Mouse (Mus musculus): ENCODE data around the gene Dis3l2.

The Dis3l2 gene

DNA sequence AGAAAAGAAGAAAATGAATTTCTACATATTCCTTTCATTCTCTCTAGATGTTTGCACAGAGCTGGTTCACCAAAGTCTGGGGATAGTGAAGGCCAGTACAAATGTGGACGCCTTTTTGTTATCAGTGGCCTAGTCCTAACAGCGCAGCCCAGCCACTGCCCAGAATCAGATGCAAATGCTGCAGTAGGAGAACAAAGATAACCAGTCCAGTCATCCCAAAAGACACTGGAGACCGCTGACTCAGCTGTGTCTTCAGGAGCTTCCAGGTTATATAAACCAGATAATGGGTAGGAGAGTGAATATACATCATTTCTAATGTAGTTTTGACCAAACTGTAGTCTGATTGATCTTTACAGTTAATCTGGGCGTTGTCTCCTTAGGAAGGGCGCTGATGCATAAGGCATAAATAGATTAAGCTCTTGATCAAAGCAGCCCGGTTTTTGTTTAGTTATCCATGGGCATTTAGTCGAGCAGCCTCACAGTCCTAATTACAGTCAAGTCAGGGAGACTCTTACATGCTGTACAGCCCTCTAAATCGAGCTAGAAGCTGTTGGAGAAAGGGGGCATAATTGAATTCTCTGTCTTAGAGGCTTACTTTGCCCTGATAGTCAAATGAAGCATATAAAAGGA, 212.9 kb downstream of the Dis3l2 start:
- DNase-seq (ENCODE audit: low read depth, low spot score): no peak

DNA sequence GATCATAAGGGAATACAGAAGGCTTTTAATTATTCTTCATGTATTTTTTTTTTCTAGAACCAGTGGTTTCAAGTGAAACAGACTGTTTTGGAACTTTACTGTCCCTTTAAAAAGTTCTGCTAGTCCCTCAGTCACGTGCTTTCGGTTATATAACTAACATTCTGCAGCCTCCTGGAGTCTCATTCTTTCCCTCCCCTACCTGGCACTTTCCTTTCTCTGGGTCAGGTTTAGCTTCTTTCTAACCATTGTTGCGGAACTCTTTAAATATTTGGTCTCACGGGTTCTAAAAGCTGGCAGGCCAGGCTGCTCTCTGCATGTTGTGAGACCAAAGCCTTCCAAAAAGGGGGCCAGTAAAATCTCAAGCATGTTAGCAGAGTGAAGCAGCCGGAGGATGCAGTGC, 222.2 kb downstream of the Dis3l2 start:
- no peak for DNase-seq (ENCODE audit: low read depth, low spot score)

DNA sequence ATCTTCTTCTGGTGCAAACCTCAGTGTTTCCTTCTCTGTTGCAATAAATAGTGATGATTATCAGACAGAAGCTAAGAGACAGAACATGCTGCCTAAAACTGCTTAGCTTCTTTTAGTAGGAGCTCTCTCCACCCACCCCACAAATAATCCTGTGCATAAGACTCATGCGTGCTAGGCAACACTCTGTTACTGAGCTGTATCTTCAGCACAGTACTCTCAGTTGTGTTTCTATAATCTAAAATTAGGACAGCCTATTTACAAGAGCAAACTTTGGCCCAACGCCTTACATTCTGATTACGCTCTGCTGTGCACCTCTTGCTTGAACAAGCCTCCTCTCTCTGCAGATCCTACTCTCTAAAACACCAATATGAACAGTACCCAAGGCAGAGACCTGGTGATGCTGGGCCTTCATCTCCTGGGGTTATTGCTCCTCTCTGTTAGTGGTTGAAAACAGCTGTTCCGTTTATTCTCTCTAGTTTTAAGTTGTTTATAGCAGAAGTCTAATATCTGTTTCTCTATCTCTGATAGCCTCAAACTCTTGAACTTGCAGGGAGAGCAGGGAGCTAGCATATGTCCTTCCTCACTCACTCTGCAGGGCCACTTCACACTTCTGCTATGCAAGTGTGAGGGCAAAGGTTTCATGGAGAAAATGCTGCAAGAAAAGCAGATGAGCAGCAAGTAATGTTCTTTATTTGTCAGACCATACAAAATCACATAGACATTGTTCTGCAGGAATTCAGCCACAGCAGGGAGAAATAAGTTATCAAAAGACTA, 228.2 kb downstream of the Dis3l2 start:
- no peak for DNase-seq (ENCODE audit: low read depth, low spot score)

DNA sequence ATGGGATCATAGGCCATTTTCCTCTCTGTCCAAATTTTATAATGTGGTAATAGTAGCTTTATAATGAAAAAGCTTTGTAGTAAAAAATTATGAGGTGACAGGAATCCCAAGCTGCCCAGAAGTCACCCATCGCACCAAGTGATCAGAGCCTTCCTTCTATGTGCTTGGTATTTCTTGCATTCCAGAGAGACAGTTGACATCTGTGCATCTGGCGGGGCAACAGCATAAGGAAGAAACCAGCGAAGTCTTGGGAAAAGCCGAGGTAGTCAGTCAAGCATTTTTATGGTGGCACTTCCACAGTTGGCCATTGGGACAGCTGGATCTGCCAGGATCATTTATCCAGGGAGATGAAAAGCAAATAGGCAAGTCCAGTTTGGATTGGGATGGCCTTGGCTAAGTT, 229.2 kb downstream of the Dis3l2 start:
- DNase-seq (ENCODE audit: low read depth, low spot score): no peak

DNA sequence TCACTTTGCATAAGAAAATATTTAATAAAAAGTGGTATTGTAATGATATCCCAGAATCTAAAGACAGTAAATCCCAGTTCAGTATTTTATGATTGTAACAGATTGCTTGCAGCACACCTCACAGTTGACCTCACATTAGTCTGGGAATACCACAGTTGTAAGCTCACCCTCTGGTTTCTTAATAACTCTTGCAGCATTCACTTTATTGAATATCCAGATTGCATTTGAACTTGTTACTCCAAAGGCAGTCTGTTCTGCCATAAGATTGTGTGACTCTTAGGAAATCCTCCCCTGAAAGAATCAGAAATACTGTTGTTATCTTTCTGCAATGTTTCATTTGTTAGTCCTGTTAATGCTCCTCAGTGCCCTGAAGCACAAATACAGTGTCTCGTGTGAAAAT, 230.0 kb downstream of the Dis3l2 start:
- DNase-seq (ENCODE audit: low read depth, low spot score): no peak

DNA sequence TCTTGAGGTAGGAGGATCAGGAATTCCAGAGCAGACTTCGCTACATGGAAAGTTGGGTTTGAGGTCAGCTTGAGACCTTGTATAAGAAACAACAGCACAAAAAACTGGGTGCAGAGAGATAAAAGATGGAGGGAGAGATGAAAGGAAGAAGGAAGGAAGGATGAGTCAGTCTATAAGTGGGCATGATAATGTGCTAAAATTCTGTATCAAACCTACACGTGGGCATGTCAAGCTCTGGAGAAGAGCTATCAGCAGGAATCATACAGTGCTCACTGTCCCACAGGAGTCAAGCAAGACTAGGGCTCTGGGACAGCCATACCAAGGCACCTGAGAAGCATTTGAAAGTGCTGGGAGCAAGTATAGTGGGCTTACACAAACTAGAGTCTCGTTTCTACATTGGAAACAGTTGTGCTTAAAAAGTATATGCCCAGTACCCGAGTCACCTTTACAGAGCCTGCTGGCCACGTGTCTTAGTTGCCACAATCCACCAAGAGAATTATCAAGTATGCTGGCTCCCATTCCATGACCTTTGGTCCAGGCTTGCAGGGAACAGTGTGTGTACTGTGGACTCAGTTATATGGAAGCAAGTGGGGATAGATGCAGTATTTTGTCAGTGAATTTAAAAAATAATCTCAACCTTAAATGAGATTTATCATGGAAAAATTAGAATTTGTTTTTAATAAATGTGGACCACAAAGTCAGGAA, 248.0 kb downstream of the Dis3l2 start:
- DNase-seq (ENCODE audit: low read depth, low spot score): no peak

DNA sequence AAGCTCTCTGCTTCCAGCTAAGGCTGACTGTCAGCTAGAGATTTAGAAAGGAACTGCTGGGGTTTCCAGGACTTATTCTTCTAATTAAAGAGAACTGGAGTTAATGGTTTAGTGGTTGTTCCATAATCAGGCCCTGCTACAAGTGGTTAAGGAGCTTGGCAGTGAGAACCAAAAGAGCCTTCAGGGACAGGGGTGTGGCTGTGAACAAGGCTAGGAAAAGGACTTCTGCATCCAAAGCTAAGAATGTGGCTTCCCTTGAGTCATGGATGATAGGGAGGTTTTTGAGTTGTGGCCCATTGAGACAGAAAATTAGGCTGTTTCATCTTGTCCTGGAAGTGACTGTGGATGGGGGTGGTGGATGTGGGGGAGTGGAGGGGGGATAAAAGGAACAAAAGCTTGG, 252.2 kb downstream of the Dis3l2 start:
- DNase-seq (ENCODE audit: low read depth, low spot score): no peak

DNA sequence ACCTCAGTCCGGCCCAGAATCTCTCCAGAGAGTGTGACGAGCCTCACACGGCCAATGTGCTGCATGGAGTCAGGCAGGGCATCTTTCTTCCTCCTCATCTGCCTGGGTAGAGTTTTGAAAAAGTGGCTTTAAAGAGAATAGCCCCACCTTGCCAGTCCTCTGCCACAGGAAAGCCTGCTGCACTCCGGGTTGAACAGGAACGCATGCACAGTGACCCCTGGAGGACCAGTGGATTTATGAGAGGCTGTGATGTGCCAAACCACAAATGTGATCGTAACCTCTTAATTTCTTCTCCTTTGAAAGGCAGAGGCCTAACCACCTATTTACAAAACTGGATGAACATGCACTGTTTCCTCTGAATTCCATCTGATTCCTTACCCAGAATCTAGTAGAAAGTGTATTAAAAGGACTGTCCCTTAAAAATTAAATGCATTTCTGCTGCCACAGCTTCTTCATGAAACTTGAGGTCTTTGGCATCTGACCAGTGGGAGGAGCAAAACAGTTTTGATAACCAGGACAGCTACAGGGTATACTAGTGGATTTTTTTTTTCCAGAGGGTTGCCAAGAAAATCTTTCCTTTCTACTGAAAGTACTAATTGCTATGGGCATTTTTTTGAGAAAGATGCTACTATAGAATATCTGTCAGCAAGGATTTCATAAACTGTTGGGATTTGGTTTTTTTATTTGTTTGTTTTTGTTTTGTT, 264.8 kb downstream of the Dis3l2 start:
- no peak for DNase-seq (ENCODE audit: low read depth, low spot score)

DNA sequence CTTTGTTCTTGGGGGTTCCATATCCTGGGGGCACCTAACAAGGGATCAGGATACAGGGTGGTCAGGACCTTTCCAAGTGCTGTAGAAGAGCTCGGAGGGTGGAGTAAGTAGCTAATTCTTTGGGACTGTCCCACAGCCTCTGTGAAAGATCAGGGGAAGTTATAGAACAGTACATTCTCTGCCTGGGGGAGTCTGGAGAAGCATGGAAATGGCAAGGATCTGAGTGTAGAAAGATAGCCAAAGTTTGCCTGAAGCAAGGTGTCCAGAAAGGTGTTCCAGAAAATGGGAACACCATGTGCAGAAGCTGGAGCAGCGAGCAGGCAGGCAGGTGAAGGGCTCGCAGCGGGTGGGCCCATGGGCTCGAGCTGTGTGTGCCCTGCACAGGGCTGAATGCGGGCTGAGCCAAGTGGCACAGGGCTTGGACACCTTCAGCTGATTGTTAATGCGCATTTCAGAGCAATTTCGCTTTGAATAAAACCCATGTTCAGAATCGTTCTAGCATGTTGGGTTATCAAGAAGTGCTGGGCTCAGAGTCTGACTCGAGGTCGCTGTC, 265.6 kb downstream of the Dis3l2 start:
- DNase-seq (ENCODE audit: low read depth, low spot score): no peak

DNA sequence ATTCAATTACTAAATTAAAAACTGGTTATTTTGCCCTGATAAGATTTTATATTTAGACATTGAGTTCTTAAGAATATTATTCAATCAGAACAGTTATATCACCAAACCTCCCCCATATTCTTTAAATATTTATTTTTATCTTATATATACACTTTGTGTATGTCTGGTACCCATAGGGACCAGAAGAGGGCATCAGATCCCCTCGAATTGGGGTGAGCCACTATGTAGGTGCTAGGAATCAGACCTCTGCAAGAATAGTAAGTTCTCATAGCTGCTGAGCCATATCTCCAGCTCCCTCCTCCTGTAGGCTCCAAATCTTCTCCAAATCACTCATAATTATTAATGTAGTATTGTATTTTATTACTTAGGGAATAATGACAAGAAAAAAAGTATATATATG, 269.1 kb downstream of the Dis3l2 start:
- DNase-seq (ENCODE audit: low read depth, low spot score): peak; percentile 39

DNA sequence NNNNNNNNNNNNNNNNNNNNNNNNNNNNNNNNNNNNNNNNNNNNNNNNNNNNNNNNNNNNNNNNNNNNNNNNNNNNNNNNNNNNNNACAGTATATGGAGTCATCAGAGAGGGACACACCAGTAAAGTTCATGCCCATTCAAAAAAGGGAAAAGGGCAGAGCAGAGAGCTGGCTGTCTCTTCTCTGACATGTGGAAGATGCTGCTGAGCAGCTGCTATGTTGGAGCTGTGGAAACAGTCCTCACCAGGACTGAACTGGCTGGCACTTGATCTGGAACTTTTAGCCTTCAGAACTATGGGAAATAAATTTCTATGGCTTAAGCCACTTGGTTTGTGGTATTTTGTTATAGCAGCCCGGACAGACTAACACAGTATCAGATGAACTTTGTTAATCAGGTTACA, 273.4 kb downstream of the Dis3l2 start:
- DNase-seq (ENCODE audit: low read depth, low spot score): no peak

DNA sequence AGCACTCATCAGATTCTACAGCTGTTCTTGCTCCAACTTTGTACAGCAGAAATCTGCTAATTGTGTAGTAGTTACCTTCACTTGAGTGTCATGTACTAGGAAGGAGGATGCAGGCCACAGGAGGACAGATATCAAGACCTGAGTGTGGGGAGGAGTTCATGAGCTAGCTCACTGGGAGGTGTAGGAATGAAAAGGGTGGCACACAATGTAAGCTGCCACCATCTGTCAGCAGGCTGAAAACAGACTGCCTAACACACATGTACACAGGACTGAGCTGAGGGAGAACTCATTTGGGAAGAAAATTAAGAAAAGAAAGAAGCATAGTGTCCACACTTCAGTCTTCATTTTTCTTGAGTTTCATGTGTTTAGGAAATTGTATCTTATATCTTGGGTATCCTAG, 282.8 kb downstream of the Dis3l2 start:
- no peak for DNase-seq (ENCODE audit: low read depth, low spot score)

DNA sequence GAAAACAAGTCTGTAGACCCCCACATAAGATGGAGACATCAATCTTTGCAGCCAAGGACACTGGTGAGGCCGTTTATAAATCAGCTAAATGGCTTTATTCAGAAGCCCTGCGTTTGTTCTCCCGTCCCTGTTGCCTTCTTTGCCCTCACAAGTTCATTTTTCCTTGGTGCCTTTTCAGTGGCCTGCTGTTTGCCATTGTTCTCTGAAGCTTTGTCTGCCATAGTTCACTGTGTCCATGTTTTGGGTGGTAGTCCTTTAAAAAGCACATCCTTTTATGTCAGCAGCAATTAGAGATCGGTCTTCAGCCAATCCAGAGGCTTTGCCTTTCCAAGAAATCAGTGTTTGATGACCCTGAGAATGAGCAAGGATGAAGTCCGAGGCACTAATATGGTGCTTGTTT, 289.2 kb downstream of the Dis3l2 start:
- no peak for DNase-seq (ENCODE audit: low read depth, low spot score)

DNA sequence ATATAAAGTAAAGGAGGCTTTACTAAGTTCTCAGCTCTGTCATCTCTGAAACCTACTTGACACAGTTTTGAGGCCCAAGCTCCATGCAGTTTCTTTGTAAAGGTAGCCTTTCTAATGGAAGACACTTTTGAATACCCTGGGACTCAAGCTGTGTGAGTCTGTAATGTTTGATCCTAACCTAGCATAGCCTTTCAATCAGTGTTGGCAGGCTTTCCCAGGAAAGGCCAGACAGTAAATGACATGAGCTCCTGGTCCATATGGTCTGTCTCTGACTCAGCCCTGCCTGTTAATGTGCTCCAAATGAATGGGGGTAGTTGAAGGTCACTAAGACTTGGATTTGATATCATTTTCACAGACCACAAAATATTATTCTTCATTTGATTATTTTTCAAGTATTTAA, 290.4 kb downstream of the Dis3l2 start:
- no peak for DNase-seq (ENCODE audit: low read depth, low spot score)

DNA sequence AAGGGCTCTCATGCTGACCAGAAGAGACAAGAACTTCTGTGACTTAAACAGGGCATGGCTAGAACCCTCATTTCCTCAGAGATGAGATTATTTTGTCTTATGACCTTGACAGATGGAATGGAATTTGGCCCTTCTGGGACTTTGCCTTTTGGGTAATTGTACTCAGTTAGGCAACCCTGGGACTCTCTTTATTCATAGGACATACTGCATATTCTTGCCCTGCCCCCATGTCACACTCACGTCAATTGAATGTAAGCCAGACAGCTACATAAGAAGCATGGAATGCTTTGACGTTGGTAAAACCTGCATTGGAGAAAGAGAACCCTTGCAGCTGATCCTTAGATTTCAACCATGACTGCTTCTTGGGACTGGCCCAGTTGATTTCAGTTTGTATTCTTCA, 294.4 kb downstream of the Dis3l2 start:
- no peak for DNase-seq (ENCODE audit: low read depth, low spot score)

DNA sequence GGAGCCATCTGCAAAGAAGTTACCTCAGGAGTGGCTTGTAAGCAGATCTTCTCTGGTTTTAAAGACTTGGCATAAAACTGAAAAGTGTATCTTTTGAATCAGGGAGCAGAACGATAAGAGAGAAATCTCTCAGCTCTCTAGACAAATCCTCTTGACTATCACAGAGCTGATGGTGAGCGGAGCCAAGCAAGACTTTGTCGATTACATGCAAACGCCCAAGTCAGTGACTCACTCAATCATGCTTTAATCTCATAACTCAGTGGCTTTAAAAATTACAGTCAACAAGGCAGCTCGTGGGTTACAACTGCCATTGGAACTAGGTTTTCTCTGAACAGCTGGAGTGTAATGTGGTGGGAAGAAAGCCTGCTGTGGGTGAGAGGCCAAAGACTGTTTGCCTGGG, 297.8 kb downstream of the Dis3l2 start:
- no peak for DNase-seq (ENCODE audit: low read depth, low spot score)

DNA sequence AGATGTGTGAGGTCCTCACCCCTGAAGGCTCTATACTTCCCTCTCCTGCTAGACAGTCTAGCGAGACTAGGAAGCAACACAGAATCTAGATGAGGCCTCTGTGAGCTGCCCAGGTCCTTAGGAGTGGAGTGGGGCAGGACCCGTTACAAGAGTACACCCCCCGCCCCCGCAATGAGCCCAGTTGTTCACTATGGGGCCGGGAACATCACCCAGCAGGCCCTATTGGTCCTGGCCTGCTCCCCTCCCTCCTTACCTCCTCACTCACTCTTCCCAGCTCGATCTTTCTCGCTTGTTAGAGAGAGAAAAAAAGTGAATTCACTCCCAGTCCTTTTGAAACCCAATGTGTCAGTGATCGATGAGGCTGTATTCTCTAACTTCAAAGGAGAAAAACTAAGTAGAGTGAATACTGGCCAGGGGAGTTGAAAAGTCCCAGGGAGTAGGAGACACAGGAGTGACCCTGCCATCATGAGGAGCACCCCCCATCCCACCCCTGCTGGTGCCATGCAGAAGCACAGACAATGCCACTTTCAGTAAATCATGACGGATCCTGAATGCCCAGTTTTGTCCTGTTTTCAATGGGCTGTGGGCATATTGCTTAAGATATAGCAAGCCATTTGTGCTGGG, 299.0 kb downstream of the Dis3l2 start:
- no peak for DNase-seq (ENCODE audit: low read depth, low spot score)

DNA sequence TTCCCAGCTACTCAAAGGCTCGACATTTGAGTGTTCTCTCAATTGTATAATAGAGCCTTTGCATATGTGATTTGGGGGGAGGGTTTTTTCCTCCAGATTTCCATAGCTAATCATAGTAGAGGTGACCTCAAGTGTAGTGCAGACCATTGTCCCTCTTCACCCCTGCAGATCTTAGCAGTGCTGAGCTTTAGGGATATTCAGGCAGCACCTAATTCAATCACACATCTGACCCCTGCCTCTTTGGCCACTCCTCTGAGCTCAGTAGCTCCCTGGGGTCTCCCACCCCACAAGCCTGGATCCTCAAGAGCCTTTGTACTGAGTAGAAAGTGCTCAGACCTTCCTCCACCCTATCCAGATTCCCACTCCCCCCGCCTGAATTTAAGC, 299.6 kb downstream of the Dis3l2 start:
- no peak for DNase-seq (ENCODE audit: low read depth, low spot score)

DNA sequence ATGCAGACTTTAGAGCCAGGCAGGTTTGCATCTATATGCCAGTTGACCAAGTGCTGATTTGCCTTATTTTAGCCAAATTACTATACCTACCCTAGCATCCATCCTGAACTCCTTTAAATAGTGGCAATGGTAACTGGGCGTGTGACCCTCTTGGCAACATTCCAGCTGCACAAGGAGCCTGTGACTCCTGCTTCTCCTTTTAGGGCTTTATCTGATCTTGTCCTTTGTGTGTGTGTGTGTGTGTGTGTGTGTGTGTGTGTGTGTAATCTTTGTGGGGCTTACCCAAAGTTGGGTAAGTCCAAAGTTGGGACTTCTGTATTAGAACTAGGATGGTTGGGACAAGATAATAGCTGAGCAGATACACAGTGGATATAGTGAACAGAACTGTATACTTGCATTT, 302.8 kb downstream of the Dis3l2 start:
- DNase-seq (ENCODE audit: low read depth, low spot score): no peak

DNA sequence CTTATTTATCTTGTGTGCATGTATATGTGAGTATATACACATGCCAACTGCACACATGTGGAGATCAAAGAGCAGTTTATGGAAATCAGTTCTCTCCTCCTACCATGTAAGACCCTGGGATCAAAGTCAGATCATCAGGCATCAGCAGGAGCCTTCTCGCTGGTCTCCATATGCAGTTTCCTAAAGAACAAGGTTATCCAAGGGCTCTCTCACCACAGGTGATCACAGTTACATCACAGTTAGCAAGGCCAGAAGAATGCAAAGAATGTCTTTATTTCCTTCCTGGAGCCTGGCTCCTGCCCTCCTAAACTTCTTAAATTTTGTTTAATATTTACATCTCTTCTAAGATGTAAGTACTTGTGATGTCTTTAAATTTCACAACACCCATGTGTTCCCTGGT, 304.6 kb downstream of the Dis3l2 start:
- no peak for DNase-seq (ENCODE audit: low read depth, low spot score)

DNA sequence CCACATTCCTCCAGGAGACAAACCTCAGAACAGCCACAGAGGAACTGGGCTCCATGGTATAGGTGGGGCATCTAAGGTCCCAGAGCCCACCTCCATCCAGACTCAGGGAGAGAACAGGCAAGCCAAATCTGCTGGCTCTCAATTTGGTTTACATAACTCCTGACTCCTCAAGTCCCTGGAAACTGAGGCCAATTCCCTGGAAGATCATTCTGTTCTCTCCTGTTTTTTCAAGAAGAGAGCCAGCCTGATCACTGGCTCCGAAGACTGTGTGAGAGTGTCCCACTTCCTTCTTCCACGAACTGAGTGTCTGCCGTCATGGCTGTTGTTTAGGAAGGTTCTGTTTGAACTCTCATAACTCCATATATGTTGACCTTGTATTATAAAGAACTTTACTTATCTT, 305.5 kb downstream of the Dis3l2 start:
- no peak for DNase-seq (ENCODE audit: low read depth, low spot score)

All from A20 (cell line).